Mouse (Mus musculus): ENCODE results near the gene Olfr71.

GRCm38 (mm10) chr4:43666412-43666811 lies 43.6 kb downstream of the Olfr71 start:
- TF ChIP-seq POLR2A (IDR thresholded peaks at IDR 0.05; ENCODE audit: borderline replicate concordance, control insufficient read depth, low read depth, low read length), result no peak
- TF ChIP-seq CTCF (IDR thresholded peaks at IDR 0.05; ENCODE audit: control insufficient read depth, insufficient read depth, low read length), result peak; percentile 25; the same call in 1 of the 2 replicates
